Mouse (Mus musculus): ENCODE measurements at regions not wholly inside any gene's neighbourhood (a gene's known extent, or its start where the extent isn't known, plus 50 kb on each side); places are given as distances from the start of the nearest gene placed in this dataset.

GRCm38 (mm10) chr10:19118569-19119280 is 103.3 kb upstream of the Tnfaip3 start:
- Histone ChIP-seq H3K4me2 (ENCODE audit: low read depth) (no peak overlapping the region), H3K4me3 (ENCODE audit: low read depth, low read length) (no peak overlapping the region), H3K9ac (ENCODE audit: low read length) (no peak overlapping the region), H3K27ac (ENCODE audit: low read depth, low read length) (no peak overlapping the region), H3K36me3 (ENCODE audit: control insufficient read depth, insufficient read depth, low read length) (no peaks in the 10 kb centered on the region), H3K9me3 (ENCODE audit: control insufficient read depth, low read length) (no peaks in the 10 kb centered on the region), H3K27me3 (ENCODE audit: control insufficient read depth, insufficient read depth, low read length) (no peaks in the 10 kb centered on the region), H3K4me1 (ENCODE audit: control insufficient read depth, insufficient read depth, low read length) (no peaks in the 10 kb centered on the region)
- ATAC-seq (ENCODE audit: insufficient read depth, low FRiP score, low TSS enrichment) = no peak
- no peak for DNase-seq (ENCODE audit: low spot score)
- WGBS = 85% methylated on average over 5 of the region's 5 CpGs

- no peak overlapping the region for H3K27ac ChIP-seq (ENCODE audit: low read depth, low read length)
- no peak for ATAC-seq (ENCODE audit: insufficient read depth, low FRiP score, low TSS enrichment)
- no peaks in the 10 kb centered on the region for H3K36me3 ChIP-seq (ENCODE audit: control insufficient read depth, insufficient read depth, low read length)
- no peaks in the 10 kb centered on the region for H3K4me1 ChIP-seq (ENCODE audit: control insufficient read depth, insufficient read depth, low read length)
- no peak overlapping the region for H3K4me3 ChIP-seq (ENCODE audit: low read depth, low read length)
- H3K9ac ChIP-seq (ENCODE audit: low read length) = no peak overlapping the region
- no peaks in the 10 kb centered on the region for H3K9me3 ChIP-seq (ENCODE audit: control insufficient read depth, low read length)
- no peaks in the 10 kb centered on the region for H3K27me3 ChIP-seq (ENCODE audit: control insufficient read depth, insufficient read depth, low read length)
- no peak overlapping the region for H3K4me2 ChIP-seq (ENCODE audit: low read depth)
- WGBS = 69% methylated on average over 9 of the region's 9 CpGs
- DNase-seq (ENCODE audit: low spot score) = no peak
Observed at GRCm38 (mm10) chr10:19117071-19117605, 101.7 kb upstream of the Tnfaip3 start.

GRCm38 (mm10) chr10:19112459-19112858 is 97.0 kb upstream of the Tnfaip3 start:
- H3K4me1 ChIP-seq (ENCODE audit: control insufficient read depth, insufficient read depth, low read length) = no peaks in the 10 kb centered on the region
- no peak overlapping the region for H3K9ac ChIP-seq (ENCODE audit: low read length)
- no peak overlapping the region for H3K4me3 ChIP-seq (ENCODE audit: low read depth, low read length)
- no peak overlapping the region for H3K27ac ChIP-seq (ENCODE audit: low read depth, low read length)
- ATAC-seq (ENCODE audit: insufficient read depth, low FRiP score, low TSS enrichment) (no peak), DNase-seq (ENCODE audit: low spot score) (no peak)
- H3K4me2 ChIP-seq (ENCODE audit: low read depth) = no peak overlapping the region
- 54% methylated on average over 2 of the region's 2 CpGs for WGBS
- H3K9me3 ChIP-seq (ENCODE audit: control insufficient read depth, low read length) = no peaks in the 10 kb centered on the region
- no peaks in the 10 kb centered on the region for H3K36me3 ChIP-seq (ENCODE audit: control insufficient read depth, insufficient read depth, low read length)
- H3K27me3 ChIP-seq (ENCODE audit: control insufficient read depth, insufficient read depth, low read length) = no peaks in the 10 kb centered on the region

- no peaks in the 10 kb centered on the region for H3K9me3 ChIP-seq (ENCODE audit: control insufficient read depth, low read length)
- H3K27ac ChIP-seq (ENCODE audit: low read depth, low read length) = no peak overlapping the region
- no peaks in the 10 kb centered on the region for H3K4me1 ChIP-seq (ENCODE audit: control insufficient read depth, insufficient read depth, low read length)
- H3K27me3 ChIP-seq (ENCODE audit: control insufficient read depth, insufficient read depth, low read length) = no peaks in the 10 kb centered on the region
- no peak overlapping the region for H3K9ac ChIP-seq (ENCODE audit: low read length)
- DNase-seq (ENCODE audit: low spot score) (no peak), ATAC-seq (ENCODE audit: insufficient read depth, low FRiP score, low TSS enrichment) (no peak)
- 57% methylated on average over 6 of the region's 6 CpGs for WGBS
- no peak overlapping the region for H3K4me2 ChIP-seq (ENCODE audit: low read depth)
- H3K4me3 ChIP-seq (ENCODE audit: low read depth, low read length) = no peak overlapping the region
- H3K36me3 ChIP-seq (ENCODE audit: control insufficient read depth, insufficient read depth, low read length) = no peaks in the 10 kb centered on the region
Observed at GRCm38 (mm10) chr10:19105231-19105681, 89.8 kb upstream of the Tnfaip3 start.

GRCm38 (mm10) chr10:19104671-19105203 is 89.3 kb upstream of the Tnfaip3 start:
- Histone ChIP-seq H3K9me3 (ENCODE audit: control insufficient read depth, low read length) (no peaks in the 10 kb centered on the region), H3K36me3 (ENCODE audit: control insufficient read depth, insufficient read depth, low read length) (no peaks in the 10 kb centered on the region), H3K4me2 (ENCODE audit: low read depth) (no peak overlapping the region), H3K9ac (ENCODE audit: low read length) (no peak overlapping the region), H3K4me3 (ENCODE audit: low read depth, low read length) (no peak overlapping the region), H3K27ac (ENCODE audit: low read depth, low read length) (no peak overlapping the region), H3K27me3 (ENCODE audit: control insufficient read depth, insufficient read depth, low read length) (no peaks in the 10 kb centered on the region), H3K4me1 (ENCODE audit: control insufficient read depth, insufficient read depth, low read length) (no peaks in the 10 kb centered on the region)
- ATAC-seq (ENCODE audit: insufficient read depth, low FRiP score, low TSS enrichment) (no peak), DNase-seq (ENCODE audit: low spot score) (no peak)
- WGBS = 61% methylated on average over 5 of the region's 5 CpGs

GRCm38 (mm10) chr10:19099369-19100285 is 84.2 kb upstream of the Tnfaip3 start:
- Histone ChIP-seq H3K27me3 (ENCODE audit: control insufficient read depth, insufficient read depth, low read length) (no peaks in the 10 kb centered on the region), H3K27ac (ENCODE audit: low read depth, low read length) (no peak overlapping the region), H3K4me1 (ENCODE audit: control insufficient read depth, insufficient read depth, low read length) (no peaks in the 10 kb centered on the region), H3K36me3 (ENCODE audit: control insufficient read depth, insufficient read depth, low read length) (no peaks in the 10 kb centered on the region), H3K9ac (ENCODE audit: low read length) (no peak overlapping the region), H3K9me3 (ENCODE audit: control insufficient read depth, low read length) (no peaks in the 10 kb centered on the region), H3K4me3 (ENCODE audit: low read depth, low read length) (no peak overlapping the region), H3K4me2 (ENCODE audit: low read depth) (no peak overlapping the region)
- DNase-seq (ENCODE audit: low spot score) (no peak), ATAC-seq (ENCODE audit: insufficient read depth, low FRiP score, low TSS enrichment) (no peak)
- 90% methylated on average over 10 of the region's 10 CpGs for WGBS

- no peaks in the 10 kb centered on the region for H3K27me3 ChIP-seq (ENCODE audit: control insufficient read depth, insufficient read depth, low read length)
- no peaks in the 10 kb centered on the region for H3K4me1 ChIP-seq (ENCODE audit: control insufficient read depth, insufficient read depth, low read length)
- DNase-seq (ENCODE audit: low spot score) (no peak), ATAC-seq (ENCODE audit: insufficient read depth, low FRiP score, low TSS enrichment) (no peak)
- 65% methylated on average over 8 of the region's 8 CpGs for WGBS
- H3K4me2 ChIP-seq (ENCODE audit: low read depth) = no peak overlapping the region
- H3K9me3 ChIP-seq (ENCODE audit: control insufficient read depth, low read length) = no peaks in the 10 kb centered on the region
- H3K4me3 ChIP-seq (ENCODE audit: low read depth, low read length) = no peak overlapping the region
- H3K36me3 ChIP-seq (ENCODE audit: control insufficient read depth, insufficient read depth, low read length) = no peaks in the 10 kb centered on the region
- no peak overlapping the region for H3K27ac ChIP-seq (ENCODE audit: low read depth, low read length)
- H3K9ac ChIP-seq (ENCODE audit: low read length) = no peak overlapping the region
Observed at GRCm38 (mm10) chr10:19094297-19094696, 78.8 kb upstream of the Tnfaip3 start.

GRCm38 (mm10) chr10:19093689-19094088 is 78.2 kb upstream of the Tnfaip3 start:
- Histone ChIP-seq H3K4me1 (ENCODE audit: control insufficient read depth, insufficient read depth, low read length) (no peaks in the 10 kb centered on the region), H3K4me2 (ENCODE audit: low read depth) (no peak overlapping the region), H3K4me3 (ENCODE audit: low read depth, low read length) (no peak overlapping the region), H3K9me3 (ENCODE audit: control insufficient read depth, low read length) (no peaks in the 10 kb centered on the region), H3K27me3 (ENCODE audit: control insufficient read depth, insufficient read depth, low read length) (no peaks in the 10 kb centered on the region), H3K9ac (ENCODE audit: low read length) (no peak overlapping the region), H3K27ac (ENCODE audit: low read depth, low read length) (no peak overlapping the region), H3K36me3 (ENCODE audit: control insufficient read depth, insufficient read depth, low read length) (no peaks in the 10 kb centered on the region)
- DNase-seq (ENCODE audit: low spot score) (no peak), ATAC-seq (ENCODE audit: insufficient read depth, low FRiP score, low TSS enrichment) (no peak)
- 88% methylated on average over 3 of the region's 3 CpGs for WGBS
